Mouse (Mus musculus) layer of hippocampus, adult 2 months (tissue): ENCODE results near the gene Cnnm3. TPM values are rescaled to one million over a fixed set of nuclear protein-coding genes. Genes with fewer than 3 reads are reported as not detected.

Source experiments
- DNase-seq, 2 experiments: peaks; one replicate each; pipeline ENCODE4 v3.0.0; 2022; ENCODE audit warnings: low spot score in 2 of 2
- H3K27ac ChIP-seq: fragments of 200-600 bp; 2 replicates; pipeline ENCODE4 v1.8.1; 2022
- H3K4me3 ChIP-seq: fragments of 200-600 bp; 2 replicates; pipeline ENCODE4 v1.8.1; 2022; ENCODE audit warnings: mild to moderate bottlenecking
- CTCF ChIP-seq: fragments of 200-600 bp; conservative IDR thresholded peaks from 2 replicates; pipeline ENCODE4 v1.8.1; 2022; ENCODE audit warnings: antibody characterized with exemption, mild to moderate bottlenecking, moderate library complexity
- total RNA-seq, 2 experiments: library from RNA; stranded (reverse); gene quantifications; 2 replicates each; pipeline ENCODE4 v1.2.3; 2021

The Cnnm3 gene
- total RNA-seq, 2 experiments from 2014 or later = 33.1 to 38.1 TPM

DNA sequence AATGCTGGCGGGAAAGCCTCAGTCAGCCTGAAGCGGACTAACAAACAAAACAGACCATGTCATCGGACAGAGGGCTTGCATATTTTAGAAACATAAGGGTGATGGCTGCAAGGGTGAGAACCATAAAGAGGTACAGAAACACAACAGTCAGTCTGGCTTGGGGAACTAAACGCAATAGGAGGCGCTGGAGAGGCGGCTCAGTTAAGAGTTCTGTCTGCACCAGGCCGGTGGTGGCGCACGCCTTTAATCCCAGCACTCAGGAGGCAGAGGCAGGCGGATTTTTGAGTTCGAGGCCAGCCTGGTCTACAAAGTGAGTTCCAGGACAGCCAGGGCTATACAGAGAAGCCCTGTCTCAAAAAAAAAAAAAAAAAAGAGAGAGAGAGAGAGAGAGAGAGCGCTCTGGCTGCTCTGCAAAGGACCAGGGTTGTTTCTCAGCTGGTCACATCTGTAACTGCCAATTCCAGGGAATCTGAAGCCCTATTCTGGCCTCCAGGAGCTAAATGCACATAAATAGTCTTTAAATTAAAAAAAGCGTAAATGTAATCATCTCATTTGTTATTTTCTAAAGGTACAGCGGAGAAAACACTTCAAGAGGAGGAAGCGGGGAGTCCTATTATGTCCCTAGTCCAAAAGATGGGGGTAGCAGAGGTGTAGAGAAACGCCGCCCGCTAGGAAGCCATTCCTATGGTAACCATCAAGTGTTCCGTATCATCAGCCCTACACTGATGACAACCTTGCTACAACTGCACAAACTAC lies 34.4 kb downstream of the Cnnm3 start:
- peak; percentile 61 for TF ChIP-seq CTCF
- H3K27ac ChIP-seq = peak overlapping the region; percentile 94
- no peak for DNase-seq
- peak overlapping the region; percentile 96 for H3K4me3 ChIP-seq

DNA sequence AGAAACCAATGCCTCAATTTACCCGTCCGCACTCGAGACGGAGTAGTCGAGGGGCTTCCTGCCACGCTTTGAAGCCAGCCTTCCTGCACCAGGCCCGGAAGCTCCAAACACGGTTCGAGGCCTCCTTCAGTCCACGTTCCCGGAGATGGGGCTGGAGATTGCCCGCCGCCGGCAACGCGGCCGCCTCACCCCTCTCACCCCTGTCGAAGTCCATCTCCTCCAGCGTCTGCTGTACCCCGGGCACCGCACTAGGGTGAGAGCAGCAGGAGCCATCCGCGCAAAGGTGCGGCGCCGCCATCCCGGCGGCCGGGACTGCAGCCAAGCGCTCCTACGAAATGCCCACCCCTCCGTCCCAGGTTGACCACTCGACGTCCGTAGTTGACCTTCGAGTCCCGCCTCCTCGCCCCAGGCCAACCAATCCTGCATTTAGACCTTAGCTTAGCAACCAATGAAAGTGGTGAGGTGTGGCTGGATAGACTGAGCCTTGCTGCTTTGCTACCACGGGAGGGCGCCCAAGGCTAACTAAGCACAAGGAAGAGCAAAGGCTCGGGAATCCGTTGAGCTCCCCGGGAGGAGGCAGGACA lies 35.3 kb downstream of the Cnnm3 start, which contains the start of gene Ankrd39:
Ankrd39 (minus strand) TSS at position 558 of the 584 bp plus-strand sequence.
- peak; percentile 97 for TF ChIP-seq CTCF
- peak; percentile 97 to 99 for DNase-seq
- Histone ChIP-seq H3K4me3 (peak within 1 kb of the TSS; percentile 96), H3K27ac (peak within 1 kb of the TSS; percentile 94)

DNA sequence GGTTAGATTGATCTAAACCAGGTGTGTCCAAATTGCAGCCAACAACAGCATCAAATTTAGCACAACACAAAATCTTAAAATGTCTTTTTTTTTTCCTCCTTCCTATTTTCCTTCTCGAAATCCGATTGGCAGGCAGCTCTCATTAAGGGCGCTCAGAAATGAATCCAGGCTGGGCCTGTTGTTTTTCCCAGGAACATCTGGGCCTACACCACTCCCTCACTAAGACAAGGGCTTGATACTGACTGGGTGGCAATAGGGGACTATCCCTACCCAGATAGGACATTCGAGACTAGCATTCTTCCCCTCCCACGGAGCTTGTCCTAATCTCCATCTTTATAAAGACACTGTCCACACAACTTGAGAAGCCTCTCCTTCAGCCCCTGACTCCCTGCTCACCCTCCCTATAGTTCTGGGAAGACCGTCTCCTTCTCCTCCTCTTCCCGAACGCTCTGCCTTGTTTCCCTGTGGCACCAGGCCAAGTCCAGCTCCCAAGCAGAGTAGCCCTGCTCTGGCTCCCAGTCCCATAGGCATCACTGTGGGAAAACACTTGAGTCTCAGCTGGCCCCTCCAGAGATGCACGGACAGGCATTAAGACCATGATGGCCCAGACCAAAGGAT lies 36.4 kb downstream of the Cnnm3 start:
- no peak for DNase-seq
- no peak for TF ChIP-seq CTCF
- Histone ChIP-seq H3K27ac (peak overlapping the region; percentile 3; the same call in 1 of the 2 replicates), H3K4me3 (no peak overlapping the region)

DNA sequence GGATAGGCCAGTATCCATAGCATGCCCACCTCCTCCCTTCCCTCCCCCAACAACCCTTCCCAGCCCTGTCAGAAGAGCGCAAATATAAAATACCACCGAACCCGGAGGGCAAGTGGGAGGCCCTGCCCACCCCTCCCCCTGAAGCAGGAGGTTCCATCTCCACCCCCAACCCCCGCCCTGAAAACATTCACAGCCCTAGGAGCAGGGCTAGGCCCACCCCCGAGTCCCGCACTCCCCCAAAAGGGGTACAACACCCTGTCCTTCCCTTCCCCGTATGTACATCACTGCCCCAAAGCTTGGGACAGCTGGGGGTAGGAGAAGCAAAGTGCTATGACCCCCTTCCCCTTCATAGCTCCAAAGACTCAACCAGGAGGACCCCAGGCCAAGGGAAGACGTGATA lies 37.1 kb downstream of the Cnnm3 start:
- DNase-seq = no peak
- no peak for TF ChIP-seq CTCF
- no peak overlapping the region; the same call in 1 of the 2 replicates for H3K27ac ChIP-seq
- no peak overlapping the region for H3K4me3 ChIP-seq

DNA sequence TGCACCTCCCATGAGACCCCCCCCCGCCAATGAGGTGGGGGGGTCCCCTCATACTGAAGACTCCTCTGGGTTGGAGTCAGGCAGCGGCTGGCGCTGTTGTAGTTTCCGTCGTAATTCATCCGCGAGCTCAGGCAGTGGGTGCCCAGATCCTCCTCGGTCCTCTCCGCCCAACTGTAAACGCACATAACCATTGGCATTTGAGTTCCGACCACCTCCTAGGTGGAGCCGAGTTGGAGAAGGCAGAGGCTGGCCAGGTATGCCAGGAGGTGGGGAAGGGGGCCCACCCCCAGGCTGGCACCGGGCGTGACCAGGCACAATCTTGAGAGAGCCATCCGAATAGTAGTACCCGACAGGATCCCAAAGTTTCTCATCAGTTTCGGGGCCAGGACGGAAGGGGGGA lies 37.8 kb downstream of the Cnnm3 start:
- no peak overlapping the region for H3K27ac ChIP-seq
- TF ChIP-seq CTCF = no peak
- no peak for DNase-seq
- H3K4me3 ChIP-seq = no peak overlapping the region

DNA sequence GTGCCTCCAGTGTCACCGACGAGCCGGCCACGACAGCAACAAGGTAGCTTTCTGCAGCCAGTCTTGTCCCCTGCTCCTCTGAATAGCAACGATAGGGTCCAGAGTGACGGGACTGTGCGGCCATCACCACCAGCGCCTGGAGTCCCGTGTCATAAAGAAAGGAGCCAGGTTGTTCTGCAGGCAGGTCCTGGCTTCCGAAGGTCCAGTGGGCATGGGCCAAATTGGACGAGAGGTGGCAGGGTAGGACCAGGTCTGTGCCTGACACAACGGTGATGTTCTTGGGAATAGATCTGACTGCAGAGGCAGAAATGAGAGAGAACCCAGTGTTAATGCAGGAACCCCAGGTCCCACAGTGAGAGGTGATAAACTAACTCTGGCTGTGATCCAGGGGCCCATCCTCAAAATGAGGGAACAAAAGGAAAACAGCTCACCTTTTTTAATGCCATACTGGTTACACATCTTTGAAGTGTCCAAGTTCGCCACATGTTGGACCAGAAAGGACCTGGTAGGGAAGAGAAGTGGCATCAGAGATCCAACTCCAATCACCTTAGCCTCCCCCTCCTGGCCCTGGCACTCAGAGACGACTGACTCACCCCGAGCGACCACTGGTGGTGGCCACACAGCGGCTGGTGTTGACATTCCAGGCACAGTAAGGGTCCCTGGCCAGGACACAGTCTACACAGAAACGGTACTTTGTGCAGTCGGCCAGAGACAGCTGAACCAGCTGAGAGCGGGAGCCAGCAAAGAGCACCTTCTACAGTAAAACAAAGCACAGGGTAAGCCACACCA lies 38.6 kb downstream of the Cnnm3 start:
- DNase-seq = no peak
- TF ChIP-seq CTCF = no peak
- Histone ChIP-seq H3K27ac (no peak overlapping the region), H3K4me3 (no peak overlapping the region)

DNA sequence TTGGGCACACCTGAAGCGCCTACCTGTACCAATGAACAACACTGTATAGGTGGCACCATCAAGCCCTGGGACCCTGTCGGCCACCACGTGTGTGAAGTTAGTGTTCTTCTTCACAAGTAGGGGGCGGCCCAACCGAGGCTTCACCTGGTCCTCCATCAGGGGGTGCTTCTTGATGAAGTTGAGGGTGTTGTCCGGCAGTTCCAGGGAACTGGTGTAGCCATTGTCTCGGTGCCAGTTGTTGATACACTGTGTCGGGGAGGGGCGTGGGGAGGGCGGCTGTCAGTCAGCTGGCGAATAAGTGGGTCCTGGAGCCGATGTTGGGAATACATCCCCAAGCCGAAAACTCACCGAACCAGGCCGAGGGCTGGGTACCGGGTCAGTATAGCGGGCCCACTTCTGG lies 40.2 kb downstream of the Cnnm3 start:
- H3K4me3 ChIP-seq = no peak overlapping the region
- no peak for DNase-seq
- no peak overlapping the region for H3K27ac ChIP-seq
- TF ChIP-seq CTCF = no peak

DNA sequence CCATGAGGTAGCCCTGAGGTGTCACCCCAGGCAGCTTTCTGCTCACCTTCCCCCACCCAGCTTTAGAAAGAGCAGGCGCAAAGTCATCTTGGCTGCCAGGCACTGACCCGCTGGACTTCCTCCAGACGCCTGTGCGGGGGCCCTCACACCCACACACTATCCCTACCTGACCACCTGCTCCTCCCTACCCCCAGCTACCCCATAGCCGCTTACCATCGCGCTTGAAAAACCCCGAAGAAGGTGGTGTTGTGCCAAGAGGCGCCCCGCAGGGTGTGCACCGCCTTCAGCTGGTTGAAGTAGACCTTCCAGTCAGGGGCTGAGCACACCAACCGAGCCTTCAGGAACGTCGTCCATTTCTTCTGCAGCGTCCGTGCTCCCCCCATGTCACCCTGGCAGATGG lies 40.8 kb downstream of the Cnnm3 start:
- Histone ChIP-seq H3K4me3 (no peak overlapping the region), H3K27ac (no peak overlapping the region)
- DNase-seq = no peak
- no peak for TF ChIP-seq CTCF

DNA sequence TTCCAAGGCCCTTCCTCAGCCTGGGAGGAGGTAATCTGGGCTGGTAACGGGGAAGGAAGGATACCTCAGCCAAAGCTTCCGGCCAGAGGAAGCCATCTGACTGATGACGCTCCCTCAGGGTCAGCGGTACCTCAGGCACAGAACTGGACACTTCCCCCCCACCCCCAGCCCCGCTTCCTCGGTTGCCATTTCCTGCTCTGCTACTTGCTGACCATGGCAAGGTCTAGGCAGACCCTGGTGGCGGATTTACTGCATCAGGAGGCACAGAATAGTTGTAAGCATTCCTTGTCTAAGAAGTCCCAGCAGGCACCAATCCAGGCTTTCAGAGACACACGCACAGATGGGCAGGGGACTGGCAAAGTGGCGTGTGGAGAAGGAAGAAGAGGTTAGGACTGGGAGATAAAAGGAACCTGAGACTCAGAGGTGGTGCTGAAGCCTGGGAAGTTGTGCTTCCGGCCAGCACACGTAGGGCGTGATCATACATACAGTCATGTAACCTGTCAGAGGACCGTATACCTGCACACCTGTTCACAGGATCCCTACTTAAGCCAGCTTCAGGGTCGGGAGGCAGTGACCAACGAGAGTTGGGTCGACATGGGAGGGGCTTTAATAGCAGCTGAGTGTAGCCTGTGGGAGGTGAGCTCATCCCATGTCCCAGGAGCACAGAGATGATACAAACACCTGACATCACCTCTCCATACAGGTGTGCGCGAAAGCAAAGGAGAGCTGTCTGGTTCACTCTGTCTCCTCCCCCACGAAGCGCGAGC lies 43.1 kb downstream of the Cnnm3 start:
- peak overlapping the region; percentile 98; the same call in 1 of the 2 replicates for H3K27ac ChIP-seq
- DNase-seq = no peak

DNA sequence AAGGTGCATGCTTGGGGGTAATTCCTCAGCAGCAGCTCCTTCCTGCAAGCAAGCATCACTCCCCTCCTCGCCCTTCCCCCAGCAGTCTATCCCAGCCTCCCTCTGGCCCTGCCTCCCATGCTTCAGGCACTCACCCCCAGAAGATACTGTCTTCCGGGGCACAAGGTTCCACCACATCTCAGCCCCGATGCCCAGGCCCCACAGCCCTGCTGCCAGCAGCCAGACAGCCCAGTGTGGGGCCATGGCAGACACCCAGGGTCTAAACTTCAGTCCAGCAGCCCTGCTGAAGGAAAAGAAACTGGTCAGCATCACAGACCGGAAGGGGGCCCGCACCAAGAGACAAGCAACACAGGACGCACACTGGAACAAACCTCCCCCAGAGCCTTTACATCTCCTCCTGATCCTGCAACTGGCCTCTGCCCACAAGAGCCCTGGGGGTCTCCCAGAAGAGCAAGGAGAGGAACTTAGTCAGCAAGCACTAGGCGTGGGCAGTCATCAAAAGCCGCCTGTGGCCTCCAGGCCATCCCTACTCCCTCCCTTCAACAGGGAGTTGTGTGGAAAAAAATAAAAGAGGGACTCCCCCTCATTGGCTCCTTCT lies 44.2 kb downstream of the Cnnm3 start:
- TF ChIP-seq CTCF = no peak
- Histone ChIP-seq H3K27ac (peak overlapping the region; percentile 98), H3K4me3 (peak overlapping the region; percentile 87)
- DNase-seq = no peak

More for the DNA sequence above, 43.1 kb downstream of the Cnnm3 start:
- H3K4me3 ChIP-seq = no peak overlapping the region; the same call in 1 of the 2 replicates
- TF ChIP-seq CTCF = no peak

DNA sequence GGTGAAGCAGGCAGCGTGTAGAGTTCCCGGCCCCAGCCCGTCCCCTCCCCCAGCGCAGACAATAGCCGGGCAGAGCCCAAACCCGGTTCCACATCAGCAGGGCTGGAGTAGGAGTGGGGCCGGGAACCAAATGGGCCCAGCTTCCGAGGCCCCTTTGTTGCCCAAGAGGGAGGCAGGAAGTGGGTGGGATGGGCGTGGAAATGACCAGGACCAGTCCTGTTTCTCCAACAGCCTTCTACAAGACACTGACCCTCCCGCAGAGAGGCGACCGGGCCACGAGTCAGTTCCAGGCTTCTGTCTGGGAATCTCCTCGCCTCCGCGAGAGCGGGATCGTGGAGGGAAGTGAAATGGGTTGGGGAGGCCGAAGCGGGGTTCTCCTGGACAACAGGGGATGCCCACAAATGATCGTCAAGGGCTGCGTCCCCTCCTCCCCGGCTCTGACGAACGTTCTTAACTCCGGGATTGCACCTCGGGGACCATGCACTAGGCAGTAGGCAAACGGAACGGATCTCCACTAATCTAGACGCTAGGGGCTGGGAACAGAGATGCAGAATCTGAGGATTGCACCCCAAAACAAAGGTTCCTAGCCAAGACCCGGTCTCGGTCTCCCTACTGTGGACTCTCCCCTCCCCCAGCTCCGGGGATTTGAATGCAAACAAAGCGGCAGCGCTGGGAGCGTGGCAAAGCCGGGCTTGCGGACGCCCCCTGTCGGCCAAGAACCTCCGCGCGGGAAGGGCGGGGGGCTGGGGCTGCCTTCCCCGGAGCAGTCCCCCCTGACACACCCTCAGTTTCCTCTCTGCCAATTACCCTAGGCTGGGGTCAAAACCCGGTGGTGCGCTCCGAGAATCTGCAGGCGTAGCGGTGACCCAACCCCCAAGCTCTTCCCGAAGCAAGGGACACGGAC lies 45.1 kb downstream of the Cnnm3 start:
- TF ChIP-seq CTCF = peak; percentile 98
- DNase-seq = peak; percentile 91 to 95
- Histone ChIP-seq H3K27ac (peak overlapping the region; percentile 98), H3K4me3 (peak overlapping the region; percentile 87)
